Mouse (Mus musculus) liver, embryonic 14.5 days (tissue): ENCODE data around the gene P3h3. TPM values are rescaled to one million over a fixed set of nuclear protein-coding genes. Genes with fewer than 3 reads are reported as not detected.
A peak's percentile ranks its signal among the peaks of the same experiment; 100 is the strongest.

Experiments used
- ATAC-seq: fragments of 200-750 bp; cut with Nextera tagmentation; 2 replicates; pipeline ENCODE4 v1.8.0; 2017; ENCODE audit warnings: moderate number of reproducible peaks, mild to moderate bottlenecking, moderate library complexity; ENCODE audit not compliant: insufficient read depth
- DNase-seq, 3 experiments: peaks; one replicate each; pipeline ENCODE4 v3.0.0-alpha.2; 2012 to 2013; ENCODE audit warnings: low read depth in 3 of 3, low spot score in 3 of 3
- H3K27ac ChIP-seq: fragments of 300-500 bp; sonication (generic); 2 replicates; pipeline ENCODE4 v1.5.1; 2014; ENCODE audit warnings: moderate library complexity, mild to moderate bottlenecking, control low read depth, inconsistent platforms
- H3K27me3 ChIP-seq: fragments of 300-500 bp; sonication (generic); 2 replicates; pipeline ENCODE4 v1.6.1; 2014; ENCODE audit warnings: mild to moderate bottlenecking, low read length, moderate library complexity; ENCODE audit not compliant: control insufficient read depth, insufficient read depth
- H3K36me3 ChIP-seq: fragments of 300-500 bp; sonication (generic); replicated peaks from 2 replicates; pipeline ENCODE4 v1.6.1; 2014; ENCODE audit warnings: low read depth; ENCODE audit not compliant: control insufficient read depth, insufficient read depth
- H3K4me1 ChIP-seq, 2 experiments: fragments of 200-500 bp in 1 of 2; fragments of 300-500 bp in 1 of 2; sonication (generic) in 1 of 2; replicated peaks; 2 replicates each; pipeline ENCODE4 v1.6.1; 2012 to 2014; ENCODE audit warnings: antibody characterized with exemption in 1 of 2, inconsistent platforms in 1 of 2, low read length in 1 of 2; ENCODE audit not compliant: control insufficient read depth in 2 of 2, insufficient read depth in 2 of 2
- H3K4me2 ChIP-seq: fragments of 300-500 bp; sonication (generic); 2 replicates; pipeline ENCODE4 v1.6.1; 2014; ENCODE audit warnings: low read depth, mild to moderate bottlenecking, control low read depth, moderate library complexity
- H3K4me3 ChIP-seq, 2 experiments: fragments of 200-500 bp in 1 of 2; fragments of 300-500 bp in 1 of 2; sonication (generic) in 1 of 2; 2 replicates each; pipeline ENCODE4 v1.5.1; 2012 to 2014; ENCODE audit warnings: low read depth in 2 of 2, low read length in 2 of 2, mild to moderate bottlenecking in 2 of 2, control low read depth in 1 of 2, inconsistent platforms in 1 of 2, moderate library complexity in 1 of 2; ENCODE audit not compliant: insufficient read depth in 1 of 2
- H3K9ac ChIP-seq: fragments of 300-500 bp; sonication (generic); replicated peaks from 2 replicates; pipeline ENCODE4 v1.6.1; 2014; ENCODE audit warnings: mild to moderate bottlenecking, control low read depth, moderate library complexity
- H3K9me3 ChIP-seq: fragments of 300-500 bp; sonication (generic); 2 replicates; pipeline ENCODE4 v1.6.1; 2016; ENCODE audit warnings: low read length, mixed read lengths; ENCODE audit not compliant: control insufficient read depth
- CTCF ChIP-seq: IDR thresholded peaks from 2 replicates; pipeline ENCODE4 v1.5.1; 2016; ENCODE audit warnings: antibody characterized with exemption, low read depth, control low read depth
- EP300 ChIP-seq: IDR thresholded peaks from 2 replicates; pipeline ENCODE4 v1.6.1; 2016; ENCODE audit warnings: antibody characterized with exemption, low read depth
- WGBS: fragments of 180-500 bp; shearing (Covaris S2); extraction: QIAGEN DNeasy Blood & Tissue Kit; methylation state at CpG from one replicate; pipeline ENCODE4 v1.1.7; 2014; ENCODE audit not compliant: insufficient replicate concordance; 5-methylcytosine and 5-hydroxymethylcytosine counted together
- polyA plus RNA-seq, 2 experiments: library from polyadenylated mRNA; depleted of rRNA in 1 of 2; stranded (reverse) in 1 of 2; unstranded in 1 of 2; fragments of >200 nt; fragmentation: Nextera tagmentation in 1 of 2; extraction: Ambion mirVana in 1 of 2; gene quantifications; 2 replicates each; pipeline versions ENCODE4 v1.2.1 to v1.2.3; 2012 to 2014

The P3h3 gene
- polyA plus RNA-seq, 2 experiments, result 0.83 to 3.5 TPM

- no peak for ATAC-seq
- DNase-seq, result no peak
- Histone ChIP-seq H3K36me3 (no peaks in the 10 kb centered on the region), H3K4me3 (no peak overlapping the region), H3K27ac (no peak overlapping the region), H3K9ac (no peak overlapping the region), H3K9me3 (no peaks in the 10 kb centered on the region), H3K4me2 (no peak overlapping the region), H3K4me1 (no peaks in the 10 kb centered on the region), H3K27me3 (peaks cover 31% of the 10 kb centered on the region)
- TF ChIP-seq EP300, result no peak
- no peak for TF ChIP-seq CTCF
- 59% methylated on average over 18 of the region's 18 CpGs for WGBS
Measured at GRCm38 (mm10) chr6:124865766-124866362, 8.3 kb upstream of the P3h3 start.

GRCm38 (mm10) chr6:124863658-124864298 is 6.2 kb upstream of the P3h3 start, which contains the start of gene Gpr162:
TSS of gene Gpr162 (minus strand) at chr6:124863983.
- Histone ChIP-seq H3K9ac (no peak within 1 kb of the TSS), H3K27me3 (peaks cover 43% of the 10 kb centered on the region)

GRCm38 (mm10) chr6:124863125-124863657 is 5.6 kb upstream of the P3h3 start:
- peak overlapping the region in 1 of 2 experiments; percentile 39; a peak in 2 of 4 replicates for H3K4me3 ChIP-seq
- no peaks in the 10 kb centered on the region for H3K4me1 ChIP-seq
- peak overlapping the region; percentile 60 for H3K4me2 ChIP-seq
- 4% methylated on average over 15 of the region's 16 CpGs for WGBS
- H3K27me3 ChIP-seq, result peaks cover 49% of the 10 kb centered on the region
- TF ChIP-seq CTCF (no peak), EP300 (no peak)
- no peak overlapping the region for H3K27ac ChIP-seq
- no peak for DNase-seq
- no peaks in the 10 kb centered on the region for H3K36me3 ChIP-seq
- no peak overlapping the region for H3K9ac ChIP-seq
- H3K9me3 ChIP-seq, result no peaks in the 10 kb centered on the region
- ATAC-seq, result no peak

More at GRCm38 (mm10) chr6:124863658-124864298, 6.2 kb upstream of the P3h3 start, which contains the start of gene Gpr162:
- ATAC-seq, result no peak
- DNase-seq, result no peak
- TF ChIP-seq CTCF (no peak), EP300 (no peak)
- 2% methylated on average over 42 of the region's 43 CpGs for WGBS
- peak within 1 kb of the TSS; percentile 22 to 39; a peak in 3 of 4 replicates for H3K4me3 ChIP-seq
- peak within 1 kb of the TSS; percentile 60 for H3K4me2 ChIP-seq
- no peaks in the 10 kb centered on the region for H3K4me1 ChIP-seq
- H3K9me3 ChIP-seq, result no peaks in the 10 kb centered on the region
- no peaks in the 10 kb centered on the region for H3K36me3 ChIP-seq
- H3K27ac ChIP-seq, result no peak within 1 kb of the TSS

- Histone ChIP-seq H3K36me3 (no peaks in the 10 kb centered on the region), H3K27me3 (peaks cover 56% of the 10 kb centered on the region), H3K9ac (no peak overlapping the region), H3K4me2 (no peak overlapping the region), H3K9me3 (no peaks in the 10 kb centered on the region), H3K27ac (no peak overlapping the region), H3K4me1 (no peaks in the 10 kb centered on the region), H3K4me3 (no peak overlapping the region)
- DNase-seq (no peak), ATAC-seq (no peak)
- WGBS, result 10% methylated on average over 8 of the region's 8 CpGs
- TF ChIP-seq EP300 (no peak), CTCF (no peak)
Measured at GRCm38 (mm10) chr6:124862406-124863124, 5.0 kb upstream of the P3h3 start.

GRCm38 (mm10) chr6:124861802-124862201 is 4.2 kb upstream of the P3h3 start:
- Histone ChIP-seq H3K9ac (no peak overlapping the region), H3K9me3 (no peaks in the 10 kb centered on the region), H3K27ac (no peak overlapping the region), H3K4me3 (no peak overlapping the region), H3K4me1 (no peaks in the 10 kb centered on the region), H3K4me2 (no peak overlapping the region), H3K27me3 (peaks cover 63% of the 10 kb centered on the region), H3K36me3 (no peaks in the 10 kb centered on the region)
- ATAC-seq (no peak), DNase-seq (no peak)
- no peak for TF ChIP-seq CTCF
- no peak for TF ChIP-seq EP300
- WGBS, result 40% methylated on average over 3 of the region's 3 CpGs
